Mouse (Mus musculus) ES-Bruce4 (cell line): ENCODE data around the gene Baz2b. TPM values are rescaled to one million over a fixed set of nuclear protein-coding genes. Genes with fewer than 3 reads are reported as not detected.

Experiments used
- H3K27ac ChIP-seq: 2 replicates; pipeline ENCODE4 v1.5.1; 2012; ENCODE audit warnings: low read length, inconsistent platforms; ENCODE audit not compliant: insufficient read depth
- H3K27me3 ChIP-seq: 2 replicates; pipeline ENCODE4 v1.6.1; 2012; ENCODE audit warnings: mild to moderate bottlenecking, low read length, inconsistent platforms; ENCODE audit not compliant: control insufficient read depth, poor library complexity, insufficient read depth, severe bottlenecking
- H3K36me3 ChIP-seq: 2 replicates; pipeline ENCODE4 v1.6.1; 2012; ENCODE audit warnings: inconsistent platforms, mild to moderate bottlenecking, low read length, moderate library complexity; ENCODE audit not compliant: control insufficient read depth, poor library complexity, insufficient read depth, severe bottlenecking
- H3K4me1 ChIP-seq: one replicate; pipeline ENCODE4 v1.8.1; 2011; ENCODE audit warnings: low read length; ENCODE audit not compliant: control insufficient read depth, insufficient read depth
- H3K4me3 ChIP-seq: 2 replicates; pipeline ENCODE4 v1.5.1; 2011; ENCODE audit warnings: low read depth, mild to moderate bottlenecking, low read length
- H3K9ac ChIP-seq: 2 replicates; pipeline ENCODE4 v1.6.1; 2012; ENCODE audit warnings: low read depth, mild to moderate bottlenecking, inconsistent platforms; ENCODE audit not compliant: poor library complexity, severe bottlenecking
- H3K9me3 ChIP-seq: replicated peaks from 2 replicates; pipeline ENCODE4 v1.6.1; 2012; ENCODE audit warnings: mild to moderate bottlenecking, low read length, inconsistent platforms; ENCODE audit not compliant: control insufficient read depth, poor library complexity, insufficient read depth, severe bottlenecking
- CTCF ChIP-seq: IDR thresholded peaks from one replicate; pipeline ENCODE4 v1.8.1; 2011; ENCODE audit warnings: low read depth, low read length
- EP300 ChIP-seq: IDR thresholded peaks from 2 replicates; pipeline ENCODE4 v1.6.1; 2011; ENCODE audit warnings: low read depth, low read length; ENCODE audit not compliant: insufficient read depth
- POLR2A ChIP-seq: IDR thresholded peaks from one replicate; pipeline ENCODE4 v1.8.1; 2011; ENCODE audit warnings: low read length; ENCODE audit not compliant: insufficient read depth
- polyA plus RNA-seq: library from polyadenylated mRNA; stranded (reverse); fragments of >200 nt; gene quantifications from 2 replicates; pipeline ENCODE4 v1.2.4, GENCODE M21; 2011; ENCODE audit warnings: low read depth; ENCODE audit not compliant: missing spikeins, insufficient read depth, insufficient read length

Gene Baz2b
- polyA plus RNA-seq, 1 experiment: 43.2 TPM

DNA sequence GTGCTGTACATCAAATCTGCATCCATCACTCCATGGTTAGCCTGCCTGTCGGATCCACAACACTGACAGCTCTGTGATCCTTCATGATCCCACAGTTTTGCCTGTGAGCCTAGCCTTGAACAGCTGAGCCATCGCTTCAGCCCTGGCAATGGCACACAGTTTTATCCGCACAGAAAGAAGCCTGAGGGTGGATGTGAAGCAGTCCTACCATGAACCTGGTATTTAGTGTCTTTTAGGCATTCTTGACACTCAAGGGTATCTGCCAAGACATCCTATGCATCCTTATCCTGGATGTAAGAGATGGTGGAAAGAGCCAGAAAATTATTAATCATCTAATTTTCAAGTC is 216.5 kb downstream of the Baz2b start:
- Histone ChIP-seq H3K9ac (no peak overlapping the region), H3K4me3 (no peak overlapping the region)

DNA sequence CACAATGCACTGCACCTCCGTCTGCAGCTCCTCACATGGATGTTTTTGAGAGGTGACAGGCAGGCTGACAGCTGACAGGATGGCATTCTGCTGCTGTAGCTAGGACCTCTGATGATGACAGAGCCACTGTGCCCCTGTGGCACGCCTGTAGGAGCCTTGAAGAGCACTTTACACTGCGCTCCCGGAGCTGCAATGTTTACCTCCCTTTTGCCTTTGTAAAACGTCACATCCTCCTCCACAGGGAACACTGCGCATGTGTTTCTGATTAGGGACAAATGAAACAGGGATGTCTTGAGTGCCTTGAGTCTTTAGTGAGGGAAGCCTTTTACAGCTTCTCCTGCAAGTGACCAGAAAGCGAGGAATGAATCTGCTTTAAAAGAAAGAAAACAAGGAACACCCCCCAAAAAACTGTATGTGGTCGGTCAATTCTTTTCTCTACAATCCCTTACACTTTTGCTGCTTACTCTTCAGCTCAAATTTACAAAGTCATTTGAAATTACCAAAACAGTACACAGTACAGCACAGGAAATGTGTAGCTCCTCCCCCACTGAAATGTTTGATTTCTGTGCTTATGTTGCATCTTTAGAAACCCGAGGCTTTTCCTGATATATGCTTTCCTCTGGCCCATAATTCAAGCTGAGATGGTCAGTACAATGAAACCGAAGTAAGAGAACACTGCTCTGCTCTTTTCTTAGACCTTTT is 217.0 kb downstream of the Baz2b start:
- Histone ChIP-seq H3K36me3 (no peaks in the 10 kb centered on the region), H3K27ac (no peak overlapping the region), H3K4me3 (no peak overlapping the region), H3K9me3 (no peaks in the 10 kb centered on the region), H3K9ac (no peak overlapping the region), H3K27me3 (no peaks in the 10 kb centered on the region), H3K4me1 (no peaks in the 10 kb centered on the region)
- no peak for TF ChIP-seq EP300
- TF ChIP-seq CTCF: no peak
- TF ChIP-seq POLR2A: no peak

More for the DNA sequence above, 216.5 kb downstream of the Baz2b start:
- Histone ChIP-seq H3K36me3 (no peaks in the 10 kb centered on the region), H3K9me3 (no peaks in the 10 kb centered on the region), H3K27me3 (no peaks in the 10 kb centered on the region), H3K4me1 (no peaks in the 10 kb centered on the region), H3K27ac (no peak overlapping the region)
- TF ChIP-seq POLR2A: no peak
- no peak for TF ChIP-seq CTCF
- no peak for TF ChIP-seq EP300

DNA sequence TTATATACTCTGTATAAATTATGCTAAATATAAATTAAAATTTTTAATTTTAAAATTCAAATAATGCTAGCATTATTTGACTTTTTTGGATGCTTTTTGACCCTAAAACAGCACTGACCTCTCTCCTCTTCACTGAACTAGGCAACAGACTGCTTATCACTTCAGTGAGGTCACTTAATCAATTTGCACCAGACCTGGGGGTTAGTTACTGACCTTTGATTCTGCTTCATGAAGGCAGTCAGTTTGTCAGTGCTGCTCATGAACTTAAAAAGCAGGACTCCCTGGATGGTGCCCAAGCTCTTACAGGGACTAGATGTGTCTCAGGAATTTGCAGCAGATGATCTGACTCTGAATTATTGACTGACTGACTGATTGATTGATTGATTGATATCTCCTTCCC is 217.9 kb downstream of the Baz2b start:
- no peak overlapping the region for H3K27ac ChIP-seq
- H3K9me3 ChIP-seq: no peaks in the 10 kb centered on the region
- H3K27me3 ChIP-seq: no peaks in the 10 kb centered on the region
- TF ChIP-seq EP300 (no peak), CTCF (no peak), POLR2A (no peak)
- H3K9ac ChIP-seq: no peak overlapping the region
- no peaks in the 10 kb centered on the region for H3K4me1 ChIP-seq
- H3K4me3 ChIP-seq: no peak overlapping the region
- H3K36me3 ChIP-seq: no peaks in the 10 kb centered on the region

DNA sequence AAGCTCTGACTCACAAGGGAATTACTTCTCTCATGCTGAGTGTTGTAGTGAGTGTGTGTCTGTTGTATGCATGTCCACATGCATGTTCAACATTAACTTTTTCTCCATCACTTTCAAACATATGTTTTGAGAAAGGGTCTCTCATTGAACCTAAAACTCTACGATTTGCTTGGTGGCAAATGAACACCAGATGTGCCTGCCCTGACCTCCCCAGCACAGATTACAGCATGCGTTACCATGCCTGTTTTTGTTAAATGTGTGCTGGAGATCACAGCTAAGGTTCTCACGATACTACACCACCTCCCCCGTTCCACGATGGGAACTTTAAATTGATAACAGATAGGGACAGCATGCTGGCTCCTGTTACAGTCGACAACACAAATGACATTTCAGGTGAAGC is 222.1 kb downstream of the Baz2b start:
- TF ChIP-seq CTCF (no peak), EP300 (no peak), POLR2A (no peak)
- H3K27me3 ChIP-seq: no peaks in the 10 kb centered on the region
- no peaks in the 10 kb centered on the region for H3K4me1 ChIP-seq
- no peaks in the 10 kb centered on the region for H3K9me3 ChIP-seq
- no peaks in the 10 kb centered on the region for H3K36me3 ChIP-seq
- no peak overlapping the region for H3K27ac ChIP-seq
- H3K9ac ChIP-seq: no peak overlapping the region
- no peak overlapping the region for H3K4me3 ChIP-seq

DNA sequence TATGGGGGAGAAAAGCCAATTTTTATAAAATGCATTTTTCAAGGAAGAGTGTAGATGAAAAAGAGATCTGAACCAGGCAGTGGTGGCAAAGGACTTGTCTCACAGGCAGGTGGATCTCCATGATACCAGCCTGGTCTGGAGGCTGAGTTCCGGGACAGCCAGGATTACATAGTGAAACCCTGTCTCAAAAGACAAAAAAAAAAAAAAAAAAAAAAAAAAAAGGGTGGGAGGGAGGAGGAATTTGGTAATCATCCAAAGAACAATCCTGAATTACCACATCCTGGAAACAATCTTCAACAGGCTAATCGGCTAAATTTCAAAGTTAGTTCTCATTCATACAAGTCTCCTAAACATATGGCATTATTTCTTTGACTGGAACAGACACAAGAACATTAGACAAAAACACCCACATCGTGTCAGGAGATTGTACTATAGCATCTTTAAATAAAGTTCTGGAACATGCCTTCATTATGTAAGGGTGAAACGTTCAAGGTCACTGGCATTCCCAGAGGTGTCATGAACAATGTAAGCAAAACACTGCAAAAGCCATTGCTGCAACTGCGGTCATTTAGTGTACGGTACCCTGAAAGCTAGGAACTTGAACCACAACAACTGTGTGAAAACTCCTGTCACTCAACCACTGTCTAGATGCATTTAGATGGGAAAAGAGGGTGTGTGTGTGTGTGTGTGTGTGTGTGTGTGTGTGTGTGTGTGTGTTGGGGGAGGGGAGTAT is 230.0 kb downstream of the Baz2b start:
- Histone ChIP-seq H3K36me3 (no peaks in the 10 kb centered on the region), H3K9me3 (no peaks in the 10 kb centered on the region), H3K4me3 (no peak overlapping the region), H3K27me3 (no peaks in the 10 kb centered on the region), H3K9ac (no peak overlapping the region), H3K27ac (no peak overlapping the region), H3K4me1 (no peaks in the 10 kb centered on the region)
- no peak for TF ChIP-seq POLR2A
- no peak for TF ChIP-seq CTCF
- no peak for TF ChIP-seq EP300

DNA sequence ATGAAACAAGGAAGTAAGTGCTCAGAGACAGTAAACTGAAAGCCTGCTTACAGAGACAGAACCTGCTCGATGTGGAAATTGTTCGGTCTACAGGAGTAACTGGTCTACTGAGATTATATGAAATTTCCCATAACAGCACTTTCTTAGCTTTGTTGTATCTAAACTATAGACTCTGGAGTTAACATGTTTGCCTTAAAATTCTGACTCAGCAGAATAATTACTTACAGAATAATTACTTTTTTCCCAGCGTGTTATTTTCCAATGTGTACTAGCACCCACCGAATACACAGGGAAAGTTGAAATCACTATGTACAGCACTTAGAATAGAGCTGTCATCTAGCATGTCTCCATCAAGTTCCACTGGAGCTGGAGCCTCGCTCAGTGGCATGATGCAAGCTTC is 233.0 kb downstream of the Baz2b start:
- TF ChIP-seq EP300: no peak
- no peak for TF ChIP-seq CTCF
- TF ChIP-seq POLR2A: no peak
- no peak overlapping the region for H3K27ac ChIP-seq
- H3K4me1 ChIP-seq: no peaks in the 10 kb centered on the region
- no peaks in the 10 kb centered on the region for H3K27me3 ChIP-seq
- H3K4me3 ChIP-seq: no peak overlapping the region
- H3K9ac ChIP-seq: no peak overlapping the region
- no peaks in the 10 kb centered on the region for H3K36me3 ChIP-seq
- H3K9me3 ChIP-seq: no peaks in the 10 kb centered on the region
